Mouse (Mus musculus) kidney, adult 2 months (tissue): ENCODE results near the gene Gpr137. TPM values are rescaled to one million over a fixed set of nuclear protein-coding genes. Genes with fewer than 3 reads are reported as not detected.
"Not testable (repeated sequence)": the region's sequence is repeated elsewhere in the genome, so short reads cannot be mapped to it uniquely, and the experiment has no call there.

Experiments
- DNase-seq: peaks from one replicate; pipeline ENCODE4 v3.0.0; 2021
- H3K27ac ChIP-seq: fragments of 200-500 bp; 2 replicates; pipeline ENCODE4 v1.5.1; 2012; ENCODE audit warnings: low read depth, low read length, control low read depth, inconsistent platforms; ENCODE audit not compliant: insufficient read depth
- H3K27me3 ChIP-seq: fragments of 200-500 bp; replicated peaks from 2 replicates; pipeline ENCODE4 v1.6.1; 2012; ENCODE audit warnings: mild to moderate bottlenecking, moderate library complexity, low read length, inconsistent platforms; ENCODE audit not compliant: control insufficient read depth, insufficient read depth
- H3K36me3 ChIP-seq: fragments of 200-500 bp; 2 replicates; pipeline ENCODE4 v1.6.1; 2012; ENCODE audit warnings: mild to moderate bottlenecking, moderate library complexity, low read length, inconsistent platforms; ENCODE audit not compliant: control insufficient read depth, insufficient read depth
- H3K4me1 ChIP-seq: fragments of 200-500 bp; 2 replicates; pipeline ENCODE4 v1.6.1; 2011; ENCODE audit warnings: low read length; ENCODE audit not compliant: control insufficient read depth, insufficient read depth
- H3K4me3 ChIP-seq: fragments of 200-500 bp; 2 replicates; pipeline ENCODE4 v1.5.1; 2011; ENCODE audit warnings: mild to moderate bottlenecking, low read depth, low read length, control low read depth; ENCODE audit not compliant: insufficient read depth
- CTCF ChIP-seq: fragments of 200-500 bp; conservative IDR thresholded peaks from 2 replicates; pipeline ENCODE4 v1.5.1; 2011; ENCODE audit warnings: low read depth, mild to moderate bottlenecking, control low read depth, low read length, moderate library complexity, mixed read lengths; ENCODE audit not compliant: insufficient read depth, insufficient read length
- POLR2A ChIP-seq: fragments of 200-500 bp; IDR thresholded peaks from one replicate; pipeline ENCODE4 v1.6.1; 2011; ENCODE audit warnings: low read depth, low read length, control low read depth
- WGBS: fragments of 180-500 bp; shearing (Covaris S2); methylation state at CpG from one replicate; pipeline ENCODE4 v1.1.7; 2018; 5-methylcytosine and 5-hydroxymethylcytosine counted together
- polyA plus RNA-seq: library from polyadenylated mRNA; depleted of rRNA; stranded (reverse); fragments of >200 nt; gene quantifications from 2 replicates; pipeline ENCODE4 v1.2.3, GENCODE M21; 2012

Gene Gpr137
- polyA plus RNA-seq, 1 experiment = 78.4 TPM

GRCm38 (mm10) chr19:6907811-6908540, 34.3 kb downstream of the Gpr137 start:
- H3K27ac ChIP-seq = peak overlapping the region; percentile 72
- H3K27me3 ChIP-seq = no peaks in the 10 kb centered on the region
- peak overlapping the region; percentile 56 for H3K4me3 ChIP-seq
- peaks cover 3% of the 10 kb centered on the region for H3K36me3 ChIP-seq
- peaks cover 31% of the 10 kb centered on the region; the same call in 1 of the 2 replicates for H3K4me1 ChIP-seq
- peak; percentile 60 for DNase-seq
- TF ChIP-seq POLR2A (no peak), CTCF (peak; percentile 28; the same call in 1 of the 2 replicates)
- WGBS = 27% methylated on average over 7 of the region's 7 CpGs

GRCm38 (mm10) chr19:6907094-6907493, 35.2 kb downstream of the Gpr137 start:
- WGBS = 48% methylated on average over 8 of the region's 8 CpGs
- DNase-seq = no peak
- Histone ChIP-seq H3K4me1 (peaks cover 34% of the 10 kb centered on the region; the same call in 1 of the 2 replicates), H3K36me3 (peaks cover 2% of the 10 kb centered on the region), H3K4me3 (peak overlapping the region; percentile 56), H3K27ac (peak overlapping the region; percentile 72), H3K27me3 (no peaks in the 10 kb centered on the region)
- TF ChIP-seq CTCF (no peak), POLR2A (no peak)

- Histone ChIP-seq H3K36me3 (peaks cover under 1% of the 10 kb centered on the region), H3K27ac (peak overlapping the region; percentile 42), H3K27me3 (no peaks in the 10 kb centered on the region), H3K4me1 (peaks cover 37% of the 10 kb centered on the region; the same call in 1 of the 2 replicates), H3K4me3 (peak overlapping the region; percentile 56; the same call in 1 of the 2 replicates)
- DNase-seq = peak; percentile 85
- 33% methylated on average over 3 of the region's 3 CpGs for WGBS
- TF ChIP-seq POLR2A (peak; percentile 73), CTCF (no peak)
Measured at GRCm38 (mm10) chr19:6906199-6906598, 36.1 kb downstream of the Gpr137 start.

GRCm38 (mm10) chr19:6905498-6906159, 36.7 kb downstream of the Gpr137 start:
- 70% methylated on average over 11 of the region's 11 CpGs for WGBS
- peaks cover 37% of the 10 kb centered on the region; the same call in 1 of the 2 replicates for H3K4me1 ChIP-seq
- no peak overlapping the region for H3K4me3 ChIP-seq
- no peaks in the 10 kb centered on the region for H3K27me3 ChIP-seq
- peak; percentile 63 for DNase-seq
- H3K27ac ChIP-seq = peak overlapping the region; percentile 83
- H3K36me3 ChIP-seq = no peaks in the 10 kb centered on the region; the same call in 1 of the 2 replicates
- TF ChIP-seq POLR2A = no peak
- no peak for TF ChIP-seq CTCF

GRCm38 (mm10) chr19:6904846-6905245, 37.4 kb downstream of the Gpr137 start:
- Histone ChIP-seq H3K27ac (peak overlapping the region; percentile 90), H3K36me3 (no peaks in the 10 kb centered on the region; the same call in 1 of the 2 replicates), H3K4me3 (no peak overlapping the region), H3K4me1 (peaks cover 37% of the 10 kb centered on the region; the same call in 1 of the 2 replicates), H3K27me3 (no peaks in the 10 kb centered on the region)
- WGBS = 38% methylated on average over 2 of the region's 2 CpGs
- no peak for TF ChIP-seq POLR2A
- TF ChIP-seq CTCF = no peak
- peak; percentile 96 for DNase-seq

- Histone ChIP-seq H3K4me1 (peaks cover 41% of the 10 kb centered on the region; the same call in 1 of the 2 replicates), H3K27ac (peak overlapping the region; percentile 81), H3K27me3 (no peaks in the 10 kb centered on the region), H3K4me3 (no peak overlapping the region), H3K36me3 (no peaks in the 10 kb centered on the region; the same call in 1 of the 2 replicates)
- TF ChIP-seq POLR2A (no peak), CTCF (no peak)
- peak; percentile 86 for DNase-seq
- 43% methylated on average over 1 of the region's 1 CpGs for WGBS
Measured at GRCm38 (mm10) chr19:6903031-6903430, 39.2 kb downstream of the Gpr137 start.

- Histone ChIP-seq H3K27ac (peak overlapping the region; percentile 90), H3K27me3 (no peaks in the 10 kb centered on the region), H3K4me3 (no peak overlapping the region), H3K4me1 (peaks cover 19% of the 10 kb centered on the region; the same call in 1 of the 2 replicates), H3K36me3 (no peaks in the 10 kb centered on the region)
- TF ChIP-seq CTCF (no peak), POLR2A (no peak)
- DNase-seq = peak; percentile 90
- WGBS = 56% methylated on average over 4 of the region's 4 CpGs
Measured at GRCm38 (mm10) chr19:6899641-6900040, 42.6 kb downstream of the Gpr137 start.

GRCm38 (mm10) chr19:6895608-6896305, 46.5 kb downstream of the Gpr137 start:
- H3K4me3 ChIP-seq, DNase-seq, H3K4me1 ChIP-seq, H3K27me3 ChIP-seq, H3K27ac ChIP-seq, H3K36me3 ChIP-seq: not testable (repeated sequence)
- WGBS = 85% methylated on average over 18 of the region's 18 CpGs
